Mouse (Mus musculus): ENCODE measurements around the gene Mtmr3. TPM values are rescaled to one million over a fixed set of nuclear protein-coding genes. Genes with fewer than 3 reads are reported as not detected.

Gene Mtmr3
- polyA plus RNA-seq (2014; fragmentation: Nextera tagmentation; extraction: Ambion mirVana): 21.4 and 24.4 TPM in 2 replicates

DNA sequence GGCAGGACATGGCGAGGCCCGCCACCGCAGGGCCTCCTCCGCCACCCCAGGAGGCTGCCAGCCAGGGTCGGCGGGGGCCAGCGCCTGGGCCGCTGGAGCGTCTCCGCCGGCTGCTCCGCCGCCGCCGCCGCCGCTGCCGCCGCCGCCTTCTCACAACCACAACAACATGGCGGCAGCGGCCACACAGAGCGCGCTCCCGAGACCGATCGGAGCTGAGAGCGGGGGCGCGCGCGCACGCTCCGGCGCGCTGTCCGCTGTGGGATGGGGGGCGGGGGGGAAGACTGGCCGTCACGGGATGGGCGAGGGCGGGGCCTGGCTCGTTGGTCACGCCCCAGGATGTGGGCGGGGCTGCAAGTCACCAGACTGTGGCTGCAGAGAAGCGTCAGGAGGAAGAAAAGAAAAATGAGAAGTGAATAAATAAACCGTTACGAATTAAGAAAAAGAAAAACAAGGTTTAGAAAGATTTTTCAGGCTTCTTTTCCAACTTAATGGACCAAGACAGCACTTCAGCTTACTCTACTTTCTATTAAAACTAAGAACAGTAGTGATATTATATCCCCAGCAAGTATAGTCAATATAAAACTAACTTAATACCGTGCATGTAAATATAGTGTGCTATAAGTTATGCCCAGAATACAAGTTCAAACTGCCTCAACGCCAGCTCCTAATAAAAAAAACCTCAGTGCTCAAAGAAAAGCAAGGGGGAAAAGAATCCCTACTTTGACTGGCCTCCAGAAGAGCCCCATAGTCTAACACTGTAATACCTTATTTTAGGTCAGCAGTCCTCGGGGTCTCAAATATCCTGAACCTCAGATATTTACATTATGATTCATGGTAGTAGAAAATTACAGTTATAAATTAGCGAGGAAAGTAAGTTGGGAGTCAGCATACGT is at the start of gene Mtmr3:
Gene Mtmr3 (minus strand): TSS at position 256 of the 893 bp plus-strand sequence.
- Histone ChIP-seq H3K4me1 (ENCODE audit: control insufficient read depth, insufficient read depth, low read length) (peaks cover 11% of the 10 kb centered on the region), H3K9ac (ENCODE audit: low read depth, low read length) (peak within 1 kb of the TSS; percentile 98), H3K27ac (ENCODE audit: low read depth, low read length) (peak within 1 kb of the TSS; percentile 91), H3K9me3 (replicated peaks; ENCODE audit: control insufficient read depth, low read length) (no peaks in the 10 kb centered on the region), H3K4me3 (ENCODE audit: low read depth, low read length) (peak within 1 kb of the TSS; percentile 98), H3K4me2 (peak within 1 kb of the TSS; percentile 73), H3K36me3 (ENCODE audit: control insufficient read depth, insufficient read depth, low read length) (no peaks in the 10 kb centered on the region), H3K27me3 (ENCODE audit: control insufficient read depth, insufficient read depth, low read length) (no peaks in the 10 kb centered on the region)
- peak; percentile 91 for ATAC-seq (replicated peaks; ENCODE audit: insufficient number of reproducible peaks, low FRiP score, low TSS enrichment)
- 5% methylated on average over 41 of the region's 53 CpGs for WGBS (ENCODE audit: insufficient replicate concordance)

DNA sequence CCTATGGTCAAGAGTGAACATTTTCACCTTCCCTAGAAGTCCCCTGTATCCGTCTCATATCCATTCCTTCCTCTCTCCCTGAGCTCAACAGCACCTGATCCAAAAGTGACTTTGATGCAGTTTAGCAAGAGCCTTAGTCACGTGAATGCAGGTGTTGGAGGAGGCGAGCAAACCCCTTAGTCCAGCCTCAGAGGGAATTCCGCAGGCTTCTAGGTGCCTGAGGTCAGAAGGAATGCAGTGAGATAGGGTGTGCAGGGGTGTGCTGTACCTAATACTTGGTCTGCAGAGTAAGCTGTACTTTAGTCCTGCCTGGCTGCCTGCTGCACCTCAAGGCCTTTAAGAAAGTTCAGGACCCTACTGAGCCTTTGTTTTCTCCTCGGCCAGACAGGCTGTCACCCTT is 49.1 kb upstream of the Mtmr3 start:
- no peak overlapping the region for H3K4me3 ChIP-seq (ENCODE audit: low read depth, low read length)
- ATAC-seq (replicated peaks; ENCODE audit: insufficient number of reproducible peaks, low FRiP score, low TSS enrichment): no peak
- peaks cover under 1% of the 10 kb centered on the region; the same call in 1 of the 2 replicates for H3K4me1 ChIP-seq (ENCODE audit: control insufficient read depth, insufficient read depth, low read length)
- H3K27me3 ChIP-seq (ENCODE audit: control insufficient read depth, insufficient read depth, low read length): no peaks in the 10 kb centered on the region
- 63% methylated on average over 5 of the region's 5 CpGs for WGBS (ENCODE audit: insufficient replicate concordance)
- no peaks in the 10 kb centered on the region for H3K9me3 ChIP-seq (replicated peaks; ENCODE audit: control insufficient read depth, low read length)
- H3K36me3 ChIP-seq (ENCODE audit: control insufficient read depth, insufficient read depth, low read length): peaks cover 12% of the 10 kb centered on the region
- H3K9ac ChIP-seq (ENCODE audit: low read depth, low read length): no peak overlapping the region
- no peak overlapping the region for H3K4me2 ChIP-seq
- no peak overlapping the region for H3K27ac ChIP-seq (ENCODE audit: low read depth, low read length)

- Histone ChIP-seq H3K9me3 (replicated peaks; ENCODE audit: control insufficient read depth, low read length) (no peaks in the 10 kb centered on the region), H3K36me3 (ENCODE audit: control insufficient read depth, insufficient read depth, low read length) (0 out of 2 replicates have a peak, but pooled peaks cover 3% of the 10 kb centered on the region), H3K4me2 (no peak overlapping the region), H3K9ac (ENCODE audit: low read depth, low read length) (no peak overlapping the region), H3K4me3 (ENCODE audit: low read depth, low read length) (no peak overlapping the region), H3K4me1 (ENCODE audit: control insufficient read depth, insufficient read depth, low read length) (peaks cover 8% of the 10 kb centered on the region), H3K27ac (ENCODE audit: low read depth, low read length) (no peak overlapping the region), H3K27me3 (ENCODE audit: control insufficient read depth, insufficient read depth, low read length) (no peaks in the 10 kb centered on the region)
- no peak for ATAC-seq (replicated peaks; ENCODE audit: insufficient number of reproducible peaks, low FRiP score, low TSS enrichment)
Measured at GRCm38 (mm10) chr11:4641185-4641584, 46.5 kb upstream of the Mtmr3 start.

DNA sequence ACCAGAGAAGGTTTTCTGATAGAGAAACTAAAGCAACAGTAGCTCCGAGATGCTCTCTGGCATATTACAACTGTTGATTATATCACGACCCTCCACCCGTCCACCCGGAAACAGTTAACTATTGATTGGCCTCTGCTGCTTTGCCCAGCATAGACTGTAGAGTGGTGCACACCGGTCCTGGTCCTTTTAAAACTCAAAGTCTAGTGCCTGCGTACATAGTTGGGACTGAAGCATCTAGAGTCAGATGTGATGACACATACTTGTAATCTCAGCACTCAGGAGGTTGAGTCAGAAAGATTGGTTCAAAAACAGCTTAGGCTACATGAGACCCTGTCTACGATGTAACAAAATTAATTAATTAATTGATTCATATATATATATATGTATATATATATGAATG is 43.6 kb upstream of the Mtmr3 start:
- H3K9ac ChIP-seq (ENCODE audit: low read depth, low read length): peak overlapping the region; percentile 80
- no peaks in the 10 kb centered on the region for H3K27me3 ChIP-seq (ENCODE audit: control insufficient read depth, insufficient read depth, low read length)
- H3K4me2 ChIP-seq: peak overlapping the region; percentile 77
- peak overlapping the region; percentile 86 for H3K4me3 ChIP-seq (ENCODE audit: low read depth, low read length)
- no peaks in the 10 kb centered on the region for H3K9me3 ChIP-seq (replicated peaks; ENCODE audit: control insufficient read depth, low read length)
- H3K27ac ChIP-seq (ENCODE audit: low read depth, low read length): peak overlapping the region; percentile 74; the same call in 1 of the 2 replicates
- H3K4me1 ChIP-seq (ENCODE audit: control insufficient read depth, insufficient read depth, low read length): peaks cover 8% of the 10 kb centered on the region
- WGBS (ENCODE audit: insufficient replicate concordance): 24% methylated on average over 7 of the region's 7 CpGs
- no peak for ATAC-seq (replicated peaks; ENCODE audit: insufficient number of reproducible peaks, low FRiP score, low TSS enrichment)
- H3K36me3 ChIP-seq (ENCODE audit: control insufficient read depth, insufficient read depth, low read length): no peaks in the 10 kb centered on the region

DNA sequence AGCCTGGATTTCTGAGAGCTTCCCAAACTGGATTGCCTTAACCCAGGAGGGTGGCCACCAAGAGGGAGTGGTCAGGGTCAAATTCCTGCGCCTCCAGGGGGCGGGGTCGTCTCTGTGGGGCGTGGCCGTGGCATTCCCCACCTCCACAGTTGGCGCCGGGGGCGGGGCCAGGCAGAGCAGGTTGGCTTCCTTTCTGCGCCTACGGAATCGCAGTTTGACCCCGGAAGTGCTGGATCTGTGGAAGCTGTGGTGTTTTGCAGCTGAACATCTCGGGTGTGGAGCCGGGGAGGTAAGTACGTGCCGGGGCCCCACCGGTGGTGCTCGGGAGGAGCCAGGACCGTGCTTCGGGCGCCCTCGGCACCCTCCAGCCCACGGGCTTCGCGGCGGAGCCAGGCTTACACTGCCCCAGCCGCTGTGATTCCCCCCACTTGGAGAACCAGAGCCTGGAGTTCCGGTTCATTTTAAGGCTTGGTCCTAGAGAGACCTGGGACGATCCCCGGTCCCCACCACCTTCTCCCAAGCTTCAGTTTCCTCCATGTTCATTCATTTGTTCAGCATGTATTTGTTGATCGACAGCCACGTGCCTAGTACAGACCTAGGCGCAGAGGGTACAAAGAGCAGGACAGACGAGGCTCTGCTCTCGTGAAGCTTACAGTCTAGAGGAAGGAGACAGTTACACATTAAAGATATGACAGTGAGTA is 43.0 kb upstream of the Mtmr3 start, which contains the start of gene Ascc2:
Gene Ascc2 (plus strand): TSS at position 214 of the 701 bp plus-strand sequence.
- peak within 1 kb of the TSS; percentile 74 for H3K27ac ChIP-seq (ENCODE audit: low read depth, low read length)
- under 1% methylated on average over 35 of the region's 35 CpGs for WGBS (ENCODE audit: insufficient replicate concordance)
- peak within 1 kb of the TSS; percentile 77 for H3K4me2 ChIP-seq
- H3K4me3 ChIP-seq (ENCODE audit: low read depth, low read length): peak within 1 kb of the TSS; percentile 86
- H3K36me3 ChIP-seq (ENCODE audit: control insufficient read depth, insufficient read depth, low read length): no peaks in the 10 kb centered on the region
- H3K9me3 ChIP-seq (replicated peaks; ENCODE audit: control insufficient read depth, low read length): no peaks in the 10 kb centered on the region
- H3K27me3 ChIP-seq (ENCODE audit: control insufficient read depth, insufficient read depth, low read length): no peaks in the 10 kb centered on the region
- H3K9ac ChIP-seq (ENCODE audit: low read depth, low read length): peak within 1 kb of the TSS; percentile 80
- peaks cover 8% of the 10 kb centered on the region for H3K4me1 ChIP-seq (ENCODE audit: control insufficient read depth, insufficient read depth, low read length)
- peak; percentile 93 for ATAC-seq (replicated peaks; ENCODE audit: insufficient number of reproducible peaks, low FRiP score, low TSS enrichment)

DNA sequence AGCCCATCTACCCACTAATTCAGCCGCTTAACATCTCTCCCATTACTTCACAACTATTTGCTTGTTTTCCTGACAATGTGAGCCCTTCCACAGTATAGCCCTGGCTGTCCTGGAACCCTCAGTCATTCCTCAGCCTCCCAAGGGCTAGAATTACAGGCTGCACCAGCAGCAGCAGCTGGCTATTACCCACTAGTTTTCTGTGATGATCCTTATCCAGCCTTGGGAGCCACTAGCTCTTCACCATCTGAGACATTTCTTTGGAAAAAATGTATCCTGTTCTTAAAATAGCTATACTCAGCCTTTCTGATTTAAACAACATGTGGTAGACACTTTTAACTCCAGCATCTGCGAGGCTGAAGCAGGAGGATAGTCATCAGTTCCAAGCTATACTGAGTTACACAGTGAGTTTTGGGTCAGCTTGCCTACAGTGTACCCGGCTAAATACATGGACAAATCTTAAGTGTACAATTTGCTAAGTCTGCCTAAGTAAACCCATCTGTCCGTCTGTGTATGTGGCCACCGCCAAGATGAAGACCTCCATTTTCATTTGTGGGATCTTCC is 42.2 kb upstream of the Mtmr3 start:
- Histone ChIP-seq H3K27ac (ENCODE audit: low read depth, low read length) (peak overlapping the region; percentile 47; the same call in 1 of the 2 replicates), H3K9ac (ENCODE audit: low read depth, low read length) (no peak overlapping the region), H3K27me3 (ENCODE audit: control insufficient read depth, insufficient read depth, low read length) (no peaks in the 10 kb centered on the region), H3K4me2 (peak overlapping the region; percentile 77), H3K4me3 (ENCODE audit: low read depth, low read length) (peak overlapping the region; percentile 86), H3K4me1 (ENCODE audit: control insufficient read depth, insufficient read depth, low read length) (peaks cover 8% of the 10 kb centered on the region), H3K36me3 (ENCODE audit: control insufficient read depth, insufficient read depth, low read length) (no peaks in the 10 kb centered on the region), H3K9me3 (replicated peaks; ENCODE audit: control insufficient read depth, low read length) (no peaks in the 10 kb centered on the region)
- 54% methylated on average over 5 of the region's 5 CpGs for WGBS (ENCODE audit: insufficient replicate concordance)
- no peak for ATAC-seq (replicated peaks; ENCODE audit: insufficient number of reproducible peaks, low FRiP score, low TSS enrichment)

- 63% methylated on average over 5 of the region's 5 CpGs for whole genome bisulfite sequencing (ENCODE audit: insufficient replicate concordance)
- peaks cover 19% of the 10 kb centered on the region for H3K4me1 ChIP-seq (ENCODE audit: control insufficient read depth, insufficient read depth, low read length)
- ATAC-seq (replicated peaks; ENCODE audit: insufficient number of reproducible peaks, low FRiP score, low TSS enrichment): no peak
- H3K9ac ChIP-seq (ENCODE audit: low read depth, low read length): no peak overlapping the region
- no peak overlapping the region for H3K4me2 ChIP-seq
- no peaks in the 10 kb centered on the region for H3K9me3 ChIP-seq (replicated peaks; ENCODE audit: control insufficient read depth, low read length)
- no peaks in the 10 kb centered on the region for H3K27me3 ChIP-seq (ENCODE audit: control insufficient read depth, insufficient read depth, low read length)
- no peak overlapping the region for H3K27ac ChIP-seq (ENCODE audit: low read depth, low read length)
- no peak overlapping the region for H3K4me3 ChIP-seq (ENCODE audit: low read depth, low read length)
- no peaks in the 10 kb centered on the region for H3K36me3 ChIP-seq (ENCODE audit: control insufficient read depth, insufficient read depth, low read length)
Measured at GRCm38 (mm10) chr11:4634395-4634794, 39.7 kb upstream of the Mtmr3 start.

DNA sequence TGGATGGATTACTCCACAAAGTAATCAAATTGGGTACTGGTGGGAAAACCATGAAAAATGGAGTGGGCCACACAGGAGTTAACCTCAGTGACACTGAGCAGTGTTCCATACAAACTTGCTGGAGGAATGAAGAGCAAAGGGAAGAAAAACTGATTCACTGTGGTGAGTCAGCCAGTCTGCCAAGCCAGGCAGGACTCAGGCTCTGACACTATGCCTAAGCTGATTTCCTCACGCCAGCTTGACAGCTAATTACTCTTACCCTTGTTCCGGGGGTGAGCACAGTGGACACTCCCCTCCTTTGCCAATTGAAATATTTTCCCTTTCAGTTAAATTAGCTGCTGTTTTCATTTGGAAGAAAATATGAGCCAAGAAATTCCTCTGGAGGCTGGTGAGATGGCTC is 38.8 kb upstream of the Mtmr3 start:
- Histone ChIP-seq H3K9me3 (replicated peaks; ENCODE audit: control insufficient read depth, low read length) (no peaks in the 10 kb centered on the region), H3K4me3 (ENCODE audit: low read depth, low read length) (no peak overlapping the region), H3K4me2 (no peak overlapping the region), H3K36me3 (ENCODE audit: control insufficient read depth, insufficient read depth, low read length) (no peaks in the 10 kb centered on the region), H3K9ac (ENCODE audit: low read depth, low read length) (no peak overlapping the region), H3K27me3 (ENCODE audit: control insufficient read depth, insufficient read depth, low read length) (no peaks in the 10 kb centered on the region), H3K4me1 (ENCODE audit: control insufficient read depth, insufficient read depth, low read length) (peaks cover 17% of the 10 kb centered on the region), H3K27ac (ENCODE audit: low read depth, low read length) (no peak overlapping the region)
- WGBS (ENCODE audit: insufficient replicate concordance): 53% methylated on average over 2 of the region's 2 CpGs
- no peak for ATAC-seq (replicated peaks; ENCODE audit: insufficient number of reproducible peaks, low FRiP score, low TSS enrichment)

Measured in heart, embryonic 11.5 days (tissue).